Mouse (Mus musculus): Measurements from ENCODE around the gene Wnt3.

Gene Wnt3

DNA sequence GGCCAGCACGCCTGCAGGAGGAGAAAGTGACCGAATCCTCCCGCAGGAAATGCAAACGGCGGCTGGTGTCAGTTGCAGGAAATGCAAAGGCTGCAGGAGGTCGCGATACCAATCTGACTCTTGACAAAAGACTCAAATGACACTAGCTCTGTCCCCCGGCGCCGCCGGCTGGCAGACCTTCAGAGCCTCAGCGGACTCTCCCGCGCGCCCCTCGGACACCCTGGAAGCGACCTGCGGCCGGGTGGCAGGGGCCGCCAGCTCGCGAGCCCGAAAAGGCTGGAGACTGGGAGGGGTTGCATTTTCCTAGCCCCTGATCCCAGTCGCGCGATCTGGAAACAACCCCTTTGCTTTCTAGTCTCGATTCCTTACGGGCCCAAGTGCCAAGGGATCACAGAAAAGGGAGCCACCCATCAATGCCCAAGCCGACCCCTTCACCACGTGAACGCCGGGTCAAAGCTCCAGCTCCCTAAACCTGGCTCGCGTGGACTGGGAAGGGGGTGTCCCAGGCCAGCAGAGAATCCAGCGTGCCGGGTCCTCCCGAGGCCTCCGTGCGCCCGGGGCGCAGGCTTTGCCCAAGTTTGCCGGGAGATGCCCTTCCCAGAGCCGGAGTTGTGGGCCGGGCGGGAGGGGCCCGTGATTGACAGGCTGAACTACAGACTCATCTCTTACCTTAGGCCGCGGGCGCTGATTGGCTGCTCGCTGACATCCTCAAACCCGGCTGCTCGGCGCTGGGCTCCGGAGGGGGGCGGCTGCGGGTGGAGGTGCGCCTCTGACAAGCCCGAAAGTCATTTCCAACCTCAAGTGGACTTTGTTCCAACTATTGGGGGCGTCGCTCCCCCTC lies at the start of gene Wnt3:
Wnt3 (plus strand) TSS at position 764 of the 841 bp plus-strand sequence.
- no peak for TF ChIP-seq GATA4 (IDR thresholded peaks at IDR 0.05; ENCODE audit: insufficient replicate concordance, low read length)

DNA sequence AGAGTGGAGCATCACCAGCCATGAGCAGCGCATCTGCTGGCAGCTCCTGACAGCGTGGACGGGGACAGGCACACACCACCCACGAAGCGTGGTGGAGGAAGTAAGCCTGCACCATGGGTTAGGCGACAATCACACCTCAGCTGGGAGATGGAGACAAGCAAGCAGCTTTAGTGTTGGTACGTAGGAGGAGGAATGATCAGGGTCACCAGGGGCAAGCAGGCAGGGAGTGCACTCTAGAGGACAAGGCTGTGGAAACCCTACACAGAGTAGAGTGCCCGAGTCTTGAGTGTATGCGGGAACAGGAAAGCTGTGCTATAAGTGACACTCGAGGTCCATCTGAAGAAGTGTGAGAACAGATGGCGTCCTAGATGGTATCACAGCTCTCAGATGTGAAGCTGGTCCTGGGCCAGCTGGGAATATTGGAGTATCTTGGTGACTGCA lies 49.6 kb upstream of the Wnt3 start:
- no peak for TF ChIP-seq GATA4 (IDR thresholded peaks at IDR 0.05; ENCODE audit: insufficient replicate concordance, low read length)

DNA sequence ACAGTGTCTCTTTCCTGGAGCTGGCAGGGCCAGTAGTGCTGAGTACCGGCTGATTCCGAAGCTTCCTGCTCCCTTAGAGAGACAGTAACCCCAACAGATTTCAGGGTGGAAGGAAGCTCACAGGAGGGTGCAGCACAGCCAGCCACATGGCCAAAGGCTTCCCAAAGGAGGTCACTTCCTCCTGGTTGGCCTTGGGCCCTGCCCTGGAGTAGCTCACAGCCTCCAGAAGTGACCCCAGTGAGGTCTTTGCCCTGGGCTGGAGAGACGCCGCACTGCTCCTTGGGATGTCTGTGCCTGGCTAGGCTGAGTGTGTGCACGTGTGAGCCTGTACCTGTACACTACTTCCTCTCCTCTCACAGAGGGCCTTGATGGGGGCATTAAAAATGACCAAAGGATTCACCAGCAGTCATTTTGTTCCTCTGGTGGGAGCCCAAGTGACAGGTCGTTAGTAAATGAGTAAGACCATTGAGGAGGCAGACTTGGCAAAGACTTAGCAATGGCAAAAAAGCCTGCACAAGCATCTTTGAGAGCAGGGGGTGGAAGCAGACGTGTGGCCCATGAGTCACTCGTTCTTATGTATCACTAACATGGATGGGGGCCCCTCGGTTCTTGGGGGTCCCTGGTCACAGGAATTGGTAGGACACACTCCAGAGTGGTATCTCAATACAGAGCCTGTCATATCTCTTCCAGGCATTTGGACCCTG lies 44.5 kb upstream of the Wnt3 start:
- peak; percentile 12; the same call in 1 of the 2 replicates for TF ChIP-seq GATA4 (IDR thresholded peaks at IDR 0.05; ENCODE audit: insufficient replicate concordance, low read length)

DNA sequence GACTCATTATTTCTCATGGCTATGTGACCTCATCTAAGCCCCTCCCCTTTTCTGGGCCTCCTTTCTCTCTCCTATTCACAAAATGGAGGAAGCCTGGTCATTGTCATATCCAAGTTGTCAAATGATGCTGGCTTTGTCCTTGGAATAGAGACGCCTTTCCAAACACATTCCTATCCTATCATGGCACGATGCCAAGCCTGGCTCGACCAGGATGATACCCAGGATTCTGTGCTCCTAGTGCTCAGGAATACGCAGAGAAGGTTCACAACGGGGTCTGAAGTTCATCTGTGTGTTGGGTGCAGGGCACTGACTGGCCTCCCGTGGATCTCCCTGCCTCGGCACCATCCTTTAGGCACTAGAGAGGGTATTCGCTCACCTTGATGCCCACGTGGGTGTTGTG lies 42.4 kb upstream of the Wnt3 start:
- no peak for TF ChIP-seq GATA4 (IDR thresholded peaks at IDR 0.05; ENCODE audit: insufficient replicate concordance, low read length)

DNA sequence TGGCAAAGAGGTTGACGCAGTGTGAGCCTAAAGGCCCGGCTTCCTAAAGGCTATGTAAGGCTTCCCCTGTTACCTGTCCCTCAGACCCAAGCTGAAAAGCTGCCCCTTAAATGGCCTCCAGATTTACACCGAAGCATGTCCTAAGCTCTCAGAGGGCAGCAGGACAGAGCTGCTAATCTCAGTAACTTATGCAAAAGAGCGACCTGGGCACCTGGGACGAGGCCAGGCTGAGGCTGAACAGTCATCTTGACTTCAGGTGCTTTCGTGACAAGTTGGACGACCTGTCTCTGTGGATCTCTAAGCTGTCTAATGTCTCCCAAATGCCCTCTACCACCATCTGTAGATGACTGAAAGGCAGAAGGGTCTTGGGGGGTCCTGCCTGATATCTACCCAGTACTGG lies 41.6 kb upstream of the Wnt3 start:
- no peak for TF ChIP-seq GATA4 (IDR thresholded peaks at IDR 0.05; ENCODE audit: insufficient replicate concordance, low read length)

DNA sequence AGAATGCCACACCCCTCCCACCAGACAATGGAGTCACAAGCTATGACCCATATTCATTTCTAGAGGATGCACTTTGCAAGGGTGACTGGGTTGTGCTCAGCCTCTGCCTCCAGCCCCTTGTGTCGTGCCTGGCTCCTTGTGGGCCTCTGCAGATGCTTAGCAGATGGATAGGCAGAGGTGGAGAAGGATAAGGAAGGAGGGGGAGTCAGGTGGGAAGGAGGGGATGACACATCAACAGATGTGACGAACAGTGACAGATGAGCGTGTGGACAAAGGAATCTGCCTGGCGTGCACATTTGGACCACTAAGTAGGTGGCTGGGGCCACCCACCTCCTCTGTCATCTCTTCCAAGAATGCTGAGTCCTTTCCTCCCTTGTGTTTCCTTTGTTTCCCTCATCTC lies 40.9 kb upstream of the Wnt3 start:
- no peak for TF ChIP-seq GATA4 (IDR thresholded peaks at IDR 0.05; ENCODE audit: insufficient replicate concordance, low read length)

DNA sequence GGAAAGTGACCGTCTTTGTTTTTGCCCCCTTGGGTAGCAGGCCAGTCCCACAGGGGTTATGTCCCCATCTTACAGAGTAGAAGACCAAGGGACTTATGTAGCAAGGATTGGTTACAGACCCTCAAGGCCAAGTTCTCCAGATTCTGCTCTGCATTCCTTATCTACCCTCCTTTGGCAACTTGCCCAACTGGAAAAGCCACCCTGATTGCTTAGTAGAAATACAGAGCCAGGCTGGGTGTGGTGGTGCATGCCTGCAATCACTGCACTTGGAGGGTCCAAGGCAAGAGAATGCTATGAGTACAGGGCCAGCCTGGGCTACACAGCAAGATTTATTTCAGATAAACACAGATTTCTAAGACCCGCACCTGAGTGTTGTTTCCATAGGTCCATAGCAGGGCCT lies 40.0 kb upstream of the Wnt3 start:
- TF ChIP-seq GATA4 (IDR thresholded peaks at IDR 0.05; ENCODE audit: insufficient replicate concordance, low read length), result no peak

DNA sequence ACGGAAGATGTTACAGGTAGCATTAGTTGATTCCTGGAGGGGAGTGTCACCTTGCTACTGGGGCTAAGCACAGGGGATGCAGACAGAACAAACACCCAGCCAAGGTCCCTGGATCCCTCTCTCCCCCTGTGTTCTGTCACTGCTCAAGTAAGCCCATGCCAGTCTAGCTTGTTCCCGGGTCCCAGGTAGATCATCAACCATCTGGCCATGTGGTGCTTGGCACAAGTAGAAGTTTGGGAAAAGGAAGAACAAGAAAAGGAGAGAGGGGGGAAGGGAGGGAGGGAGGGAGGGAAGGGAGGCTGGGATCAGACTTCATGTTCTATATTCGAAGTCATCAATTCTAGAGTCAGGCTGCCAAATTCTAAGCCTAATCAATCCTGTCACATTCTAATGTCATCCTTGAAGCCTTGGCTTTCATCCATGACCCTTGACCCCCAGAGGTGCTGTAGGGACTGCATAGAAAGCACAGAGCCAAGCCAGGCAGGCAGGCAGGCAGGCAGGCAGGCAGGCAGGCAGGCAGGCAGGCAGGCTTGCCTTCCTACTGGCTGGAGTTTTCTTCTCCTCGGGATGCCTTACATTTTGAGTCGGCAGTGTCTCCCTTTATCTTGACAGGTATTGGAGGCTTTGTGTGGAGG lies 39.4 kb upstream of the Wnt3 start:
- TF ChIP-seq GATA4 (IDR thresholded peaks at IDR 0.05; ENCODE audit: insufficient replicate concordance, low read length), result no peak

DNA sequence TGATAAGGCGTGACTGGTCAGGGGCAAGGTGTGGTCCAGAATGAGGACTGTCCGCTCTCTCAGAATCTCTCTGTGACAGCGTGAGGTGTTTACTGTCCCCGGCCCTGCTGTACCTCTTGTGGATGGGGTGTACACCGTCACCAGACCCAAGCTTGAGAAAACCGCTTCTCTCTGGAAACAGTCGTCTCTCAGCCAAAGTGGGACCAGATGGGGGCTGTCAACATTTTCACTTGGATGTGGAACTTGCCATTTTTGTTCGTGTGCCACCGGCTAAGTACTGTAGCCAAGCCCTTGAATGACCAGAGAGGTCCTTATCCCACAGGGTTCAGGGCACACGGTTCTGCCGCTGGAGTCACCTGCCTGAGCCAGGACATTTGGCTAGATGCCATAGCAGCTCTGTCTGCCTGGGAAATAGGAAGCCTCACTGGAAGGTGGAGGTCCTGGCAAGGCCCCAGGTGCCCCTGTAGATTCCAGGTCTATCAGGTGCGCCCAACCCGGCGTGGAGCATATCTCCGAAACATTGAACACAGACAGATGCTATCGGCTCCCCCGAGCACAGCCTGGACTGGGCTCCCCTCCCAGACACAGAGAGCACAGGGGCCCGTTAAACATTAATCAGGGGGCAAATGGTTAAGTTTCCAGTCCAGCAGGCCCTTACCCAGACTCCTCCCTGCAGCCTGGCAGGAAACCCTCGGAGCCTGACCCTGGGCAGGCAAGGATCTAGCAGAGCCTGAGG lies 38.7 kb upstream of the Wnt3 start:
- TF ChIP-seq GATA4 (IDR thresholded peaks at IDR 0.05; ENCODE audit: insufficient replicate concordance, low read length), result peak; percentile 48; the same call in 1 of the 2 replicates

DNA sequence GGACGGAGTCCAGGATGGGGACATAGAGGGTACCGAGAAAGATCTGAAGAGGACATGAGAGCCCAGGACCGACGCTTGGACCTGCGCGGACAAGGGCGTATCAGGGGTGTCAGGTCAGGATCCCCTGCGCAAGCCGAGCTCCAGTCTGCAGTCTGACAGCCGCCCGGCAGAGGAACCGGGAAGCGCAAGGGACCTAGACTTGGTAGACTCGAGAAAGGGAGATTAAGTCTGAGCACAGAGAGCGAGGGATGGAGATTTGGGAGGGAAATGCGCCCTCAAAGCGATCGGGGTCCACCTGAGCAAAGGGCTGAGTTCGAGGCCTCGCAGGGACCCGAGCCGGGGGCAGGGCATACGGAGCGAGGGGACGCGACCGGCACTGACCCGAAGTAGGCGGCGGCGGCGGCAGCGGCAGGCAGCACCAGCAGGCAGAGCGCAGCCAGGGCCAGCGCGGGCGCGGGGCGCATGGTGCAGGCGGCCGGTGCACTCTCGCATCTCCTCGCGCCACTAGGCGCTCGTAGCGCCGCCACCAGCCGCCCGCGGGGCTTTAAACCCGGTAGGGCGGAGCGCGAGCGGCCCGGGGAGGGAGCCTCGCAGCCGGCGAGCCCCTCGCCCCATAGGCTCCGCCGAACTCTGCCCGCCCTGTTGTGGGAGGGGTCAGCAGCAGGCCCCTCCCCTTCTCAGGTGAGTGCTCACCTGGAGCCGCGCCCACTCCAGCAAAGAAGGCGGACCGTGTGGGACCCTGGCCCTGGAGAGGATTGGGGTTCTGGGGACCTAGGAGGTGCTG lies 24.5 kb upstream of the Wnt3 start, which contains the start of gene Wnt9b:
Wnt9b (minus strand) TSS at position 516 of the 784 bp plus-strand sequence.
- TF ChIP-seq GATA4 (IDR thresholded peaks at IDR 0.05; ENCODE audit: insufficient replicate concordance, low read length), result no peak

DNA sequence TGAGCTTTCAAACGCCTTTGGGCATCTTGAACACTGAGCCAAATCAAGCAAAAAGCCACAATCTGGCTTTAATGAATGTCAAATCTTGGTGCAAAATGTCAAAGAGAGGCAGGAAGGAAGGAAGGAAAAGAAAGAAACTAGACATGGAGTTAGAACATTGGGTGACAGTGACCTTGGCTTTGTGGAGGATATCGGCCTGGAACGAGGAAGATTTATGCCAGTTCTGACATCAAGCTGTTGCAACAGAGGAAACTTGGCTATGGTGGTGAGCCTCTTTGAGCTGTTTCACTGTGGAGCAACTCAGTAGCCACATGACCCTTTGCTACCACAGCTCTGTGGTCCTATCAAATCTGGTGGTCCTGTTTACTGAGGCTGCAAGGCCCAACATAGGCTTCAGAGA lies 23.3 kb upstream of the Wnt3 start:
- peak; percentile 46; the same call in 1 of the 2 replicates for TF ChIP-seq GATA4 (IDR thresholded peaks at IDR 0.05; ENCODE audit: insufficient replicate concordance, low read length)

DNA sequence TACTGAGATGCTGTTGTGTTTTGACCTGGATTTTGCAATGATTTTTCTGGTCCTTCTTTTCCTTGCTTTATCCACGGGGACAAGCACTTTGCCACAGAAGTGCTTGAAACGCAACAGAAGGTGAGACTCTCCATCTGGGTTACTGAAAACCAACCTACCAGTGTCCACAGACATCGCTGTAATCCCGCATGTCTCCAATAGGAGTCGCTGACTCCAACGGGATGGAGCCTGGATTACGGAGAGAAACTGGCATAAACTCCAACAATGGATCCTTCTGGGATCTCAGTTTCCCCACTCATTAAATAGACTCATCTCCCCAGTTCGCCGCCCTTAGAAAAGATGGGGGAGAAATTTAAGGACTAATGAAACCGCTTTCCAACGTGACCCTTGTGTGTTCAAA lies 15.9 kb upstream of the Wnt3 start:
- no peak for TF ChIP-seq GATA4 (IDR thresholded peaks at IDR 0.05; ENCODE audit: insufficient replicate concordance, low read length)

DNA sequence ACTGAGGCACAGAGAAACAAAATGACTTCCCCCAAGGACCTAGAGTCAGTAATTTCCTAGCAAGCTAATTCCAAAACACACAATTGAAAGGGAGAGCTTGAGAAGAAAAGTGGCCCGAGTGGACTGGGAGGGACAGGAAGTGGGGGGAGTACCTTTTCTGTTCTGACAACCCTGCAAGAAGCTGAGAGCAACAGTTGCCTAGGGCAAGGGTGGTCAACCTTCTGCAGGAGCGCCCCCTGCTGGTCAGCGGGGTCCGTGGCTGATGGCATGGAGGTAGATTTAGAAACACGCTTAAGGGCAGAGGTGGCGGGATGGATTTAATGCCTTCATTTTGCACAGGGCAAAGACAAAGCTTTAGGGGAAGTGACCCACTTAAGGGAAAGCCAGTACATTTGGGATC lies 15.2 kb upstream of the Wnt3 start:
- TF ChIP-seq GATA4 (IDR thresholded peaks at IDR 0.05; ENCODE audit: insufficient replicate concordance, low read length), result no peak

DNA sequence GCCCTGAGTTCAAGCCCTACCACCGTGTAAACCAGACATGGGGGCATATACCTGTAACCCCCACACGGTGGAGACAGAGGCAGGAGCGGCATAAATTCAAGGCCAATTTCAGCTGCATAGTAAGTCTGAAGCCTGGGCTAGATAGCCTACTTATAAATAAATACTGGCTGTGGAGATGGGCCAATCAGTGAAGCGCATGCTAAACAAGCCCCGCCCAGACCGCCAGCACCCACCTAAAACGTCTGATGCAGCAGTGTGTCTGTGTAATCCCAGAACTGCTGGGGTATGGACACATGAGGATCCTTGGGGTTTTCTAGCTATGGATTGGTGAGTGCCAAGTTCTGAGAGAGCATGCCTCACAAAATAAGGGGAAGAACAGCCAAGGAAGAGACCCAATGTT lies 13.8 kb upstream of the Wnt3 start:
- TF ChIP-seq GATA4 (IDR thresholded peaks at IDR 0.05; ENCODE audit: insufficient replicate concordance, low read length), result no peak

All from liver, adult (tissue).